Mouse (Mus musculus) liver, embryonic 13.5 days (tissue): ENCODE results near the gene Olfr1427. TPM values are rescaled to one million over a fixed set of nuclear protein-coding genes. Genes with fewer than 3 reads are reported as not detected.
"Not testable (repeated sequence)": the region's sequence is repeated elsewhere in the genome, so short reads cannot be mapped to it uniquely, and the experiment has no call there.

ENCODE experiments used
- ATAC-seq: fragments of 200-750 bp; cut with Nextera tagmentation; 2 replicates; pipeline ENCODE4 v1.8.0; 2017; ENCODE audit warnings: low read depth, mild to moderate bottlenecking, moderate number of reproducible peaks, moderate library complexity
- DNase-seq: peaks from one replicate; pipeline ENCODE4 v3.0.0; 2022
- H3K27ac ChIP-seq: fragments of 300-500 bp; sonication (generic); 2 replicates; pipeline ENCODE4 v1.5.1; 2015; ENCODE audit warnings: moderate library complexity, mild to moderate bottlenecking, inconsistent platforms
- H3K27me3 ChIP-seq: fragments of 300-500 bp; sonication (generic); 2 replicates; pipeline ENCODE4 v1.6.1; 2015; ENCODE audit warnings: mild to moderate bottlenecking, inconsistent platforms
- H3K36me3 ChIP-seq: fragments of 300-500 bp; sonication (generic); 2 replicates; pipeline ENCODE4 v1.6.1; 2015; ENCODE audit warnings: mild to moderate bottlenecking, inconsistent platforms
- H3K4me1 ChIP-seq: fragments of 300-500 bp; sonication (generic); replicated peaks from 2 replicates; pipeline ENCODE4 v1.6.1; 2015; ENCODE audit warnings: inconsistent platforms
- H3K4me2 ChIP-seq: fragments of 300-500 bp; sonication (generic); 2 replicates; pipeline ENCODE4 v1.6.1; 2015; ENCODE audit warnings: inconsistent platforms, mild to moderate bottlenecking, moderate library complexity
- H3K4me3 ChIP-seq: fragments of 300-500 bp; sonication (generic); replicated peaks from 2 replicates; pipeline ENCODE4 v1.5.1; 2015; ENCODE audit warnings: mild to moderate bottlenecking, inconsistent platforms
- H3K9ac ChIP-seq: fragments of 300-500 bp; sonication (generic); 2 replicates; pipeline ENCODE4 v1.6.1; 2015; ENCODE audit warnings: mild to moderate bottlenecking, inconsistent platforms
- H3K9me3 ChIP-seq: fragments of 300-500 bp; sonication (generic); replicated peaks from 2 replicates; pipeline ENCODE4 v1.6.1; 2016; ENCODE audit warnings: inconsistent platforms
- WGBS: fragments of 180-500 bp; shearing (Covaris S2); methylation state at CpG from one replicate; pipeline ENCODE4 v1.1.7; 2015; ENCODE audit not compliant: insufficient replicate concordance; 5-methylcytosine and 5-hydroxymethylcytosine counted together
- polyA plus RNA-seq: library from polyadenylated mRNA; unstranded; fragments of >200 nt; fragmentation: Nextera tagmentation; extraction: Ambion mirVana; gene quantifications from 2 replicates; pipeline ENCODE4 v1.2.1, GENCODE M21; 2015

Gene Olfr1427
- not detected in 2 replicates for polyA plus RNA-seq

- DNase-seq (no peak), ATAC-seq (no peak)
- Histone ChIP-seq H3K27ac (no peak within 1 kb of the TSS), H3K27me3 (no peaks in the 10 kb centered on the region), H3K36me3 (no peaks in the 10 kb centered on the region), H3K9ac (no peak within 1 kb of the TSS), H3K9me3 (no peaks in the 10 kb centered on the region), H3K4me2 (no peak within 1 kb of the TSS), H3K4me1 (no peaks in the 10 kb centered on the region), H3K4me3 (no peak within 1 kb of the TSS)
- WGBS = 78% methylated on average over 2 of the region's 2 CpGs
These were observed at the start of gene Olfr1427 for GRCm38 (mm10) chr19:12103234-12103633. TSS of gene Olfr1427 (minus strand) at chr19:12103334.

DNA sequence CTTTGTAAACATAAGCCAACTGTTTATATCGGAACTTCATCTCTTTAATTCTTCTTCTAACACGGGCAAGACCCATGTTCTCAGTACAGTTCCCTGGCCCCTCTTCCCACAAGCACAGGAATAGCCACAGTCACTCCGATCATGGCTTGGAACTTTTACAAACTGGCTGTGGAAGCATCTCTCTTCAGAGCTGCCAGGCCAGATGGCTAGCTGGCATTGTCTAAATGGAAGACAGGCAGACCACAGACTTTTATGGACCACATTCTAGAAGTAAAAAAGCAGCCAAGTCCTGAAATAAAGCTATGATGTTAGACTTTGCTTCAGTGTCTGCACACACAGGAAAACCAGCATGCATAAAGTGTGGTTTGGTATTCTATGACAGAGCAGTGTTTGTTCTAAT lies 42.3 kb upstream of the Olfr1427 start:
- 66% methylated on average over 3 of the region's 3 CpGs for WGBS
- DNase-seq (no peak), ATAC-seq (no peak)
- H3K9me3 ChIP-seq = no peaks in the 10 kb centered on the region
- no peaks in the 10 kb centered on the region for H3K4me1 ChIP-seq
- H3K9ac ChIP-seq = no peak overlapping the region
- H3K27me3 ChIP-seq = no peaks in the 10 kb centered on the region
- no peak overlapping the region for H3K27ac ChIP-seq
- no peak overlapping the region for H3K4me3 ChIP-seq
- no peak overlapping the region for H3K4me2 ChIP-seq
- no peaks in the 10 kb centered on the region for H3K36me3 ChIP-seq

DNA sequence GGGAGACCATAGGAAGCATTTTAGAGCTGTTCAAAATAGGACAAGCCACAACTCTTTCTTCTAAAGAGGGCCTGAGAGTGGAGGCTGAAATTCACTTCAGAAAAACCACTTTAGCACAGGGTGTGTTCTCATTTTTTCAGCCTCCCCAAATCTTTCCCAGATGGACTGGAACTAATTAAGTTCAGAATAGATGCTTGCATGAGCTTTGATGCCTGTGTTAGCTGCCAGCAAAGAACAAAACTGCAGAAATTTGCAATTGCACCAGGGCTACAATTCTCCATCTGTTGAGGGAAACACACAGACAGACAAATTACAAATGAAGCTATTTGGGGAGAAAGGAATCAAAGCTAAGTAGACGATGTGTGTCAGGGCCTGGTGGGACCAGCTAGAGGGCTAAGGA lies 40.2 kb upstream of the Olfr1427 start:
- ATAC-seq (no peak), DNase-seq (no peak)
- no peak overlapping the region for H3K9ac ChIP-seq
- H3K9me3 ChIP-seq = no peaks in the 10 kb centered on the region
- H3K4me1 ChIP-seq = no peaks in the 10 kb centered on the region
- H3K27ac ChIP-seq = no peak overlapping the region
- H3K4me3 ChIP-seq = no peak overlapping the region
- H3K27me3 ChIP-seq = no peaks in the 10 kb centered on the region
- WGBS = 84% methylated on average over 1 of the region's 1 CpGs
- H3K4me2 ChIP-seq = no peak overlapping the region
- no peaks in the 10 kb centered on the region for H3K36me3 ChIP-seq

GRCm38 (mm10) chr19:12134289-12134688 lies 31.2 kb upstream of the Olfr1427 start:
- Histone ChIP-seq H3K9me3 (no peaks in the 10 kb centered on the region), H3K27me3 (no peaks in the 10 kb centered on the region), H3K36me3 (no peaks in the 10 kb centered on the region), H3K4me1 (no peaks in the 10 kb centered on the region), H3K27ac (no peak overlapping the region), H3K9ac (no peak overlapping the region), H3K4me2 (no peak overlapping the region), H3K4me3 (no peak overlapping the region)
- no peak for ATAC-seq
- 26% methylated on average over 2 of the region's 2 CpGs for WGBS
- no peak for DNase-seq

DNA sequence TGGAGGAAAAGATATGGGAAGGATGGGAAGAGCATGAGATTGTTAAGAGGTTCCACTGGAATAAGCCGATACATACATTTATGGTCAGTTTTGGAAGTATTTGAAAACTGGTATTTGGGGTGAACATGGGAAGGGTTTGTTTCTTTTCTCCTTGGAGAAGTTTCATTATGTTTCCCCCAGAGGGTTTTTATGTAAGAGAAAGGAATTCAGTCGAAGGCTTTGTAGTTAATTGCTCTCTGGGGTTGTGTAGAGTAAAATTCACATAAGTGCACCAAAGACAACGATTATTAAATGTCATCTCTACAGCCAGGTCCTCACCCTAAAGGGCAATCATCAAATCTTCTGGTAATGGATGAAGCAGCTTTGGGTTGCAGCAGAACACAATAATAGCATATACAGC lies 20.0 kb upstream of the Olfr1427 start, which contains the start of gene Olfr76:
Gene Olfr76, minus strand, starts transcription at position 101 of the 400 bp plus-strand sequence.
- Histone ChIP-seq H3K4me1 (no peaks in the 10 kb centered on the region), H3K9me3 (no peaks in the 10 kb centered on the region), H3K27ac (no peak within 1 kb of the TSS), H3K9ac (no peak within 1 kb of the TSS), H3K4me2 (no peak within 1 kb of the TSS), H3K27me3 (no peaks in the 10 kb centered on the region), H3K36me3 (no peaks in the 10 kb centered on the region), H3K4me3 (no peak within 1 kb of the TSS)
- 55% methylated on average over 3 of the region's 3 CpGs for WGBS
- no peak for ATAC-seq
- no peak for DNase-seq

- WGBS = 75% methylated on average over 3 of the region's 3 CpGs
- no peak overlapping the region for H3K4me2 ChIP-seq
These were observed 13.3 kb upstream of the Olfr1427 start for GRCm38 (mm10) chr19:12116464-12116863.

GRCm38 (mm10) chr19:12115797-12116196 lies 12.7 kb upstream of the Olfr1427 start, which contains the start of gene Olfr1428:
TSS of gene Olfr1428 (minus strand) at chr19:12115897.
- H3K36me3 ChIP-seq = no peaks in the 10 kb centered on the region
- ATAC-seq (no peak), DNase-seq (no peak)
- no peak within 1 kb of the TSS for H3K4me2 ChIP-seq
- H3K9ac ChIP-seq = no peak within 1 kb of the TSS
- no peak within 1 kb of the TSS for H3K27ac ChIP-seq
- 45% methylated on average over 1 of the region's 1 CpGs for WGBS
- no peaks in the 10 kb centered on the region for H3K4me1 ChIP-seq
- H3K4me3 ChIP-seq = no peak within 1 kb of the TSS
- H3K27me3 ChIP-seq = no peaks in the 10 kb centered on the region
- no peaks in the 10 kb centered on the region for H3K9me3 ChIP-seq

More at GRCm38 (mm10) chr19:12116464-12116863, 13.3 kb upstream of the Olfr1427 start:
- no peaks in the 10 kb centered on the region for H3K4me1 ChIP-seq
- DNase-seq (no peak), ATAC-seq (no peak)
- H3K4me3 ChIP-seq = no peak overlapping the region
- H3K36me3 ChIP-seq = no peaks in the 10 kb centered on the region
- H3K27me3 ChIP-seq = no peaks in the 10 kb centered on the region
- no peak overlapping the region for H3K27ac ChIP-seq
- H3K9ac ChIP-seq = no peak overlapping the region
- no peaks in the 10 kb centered on the region for H3K9me3 ChIP-seq

DNA sequence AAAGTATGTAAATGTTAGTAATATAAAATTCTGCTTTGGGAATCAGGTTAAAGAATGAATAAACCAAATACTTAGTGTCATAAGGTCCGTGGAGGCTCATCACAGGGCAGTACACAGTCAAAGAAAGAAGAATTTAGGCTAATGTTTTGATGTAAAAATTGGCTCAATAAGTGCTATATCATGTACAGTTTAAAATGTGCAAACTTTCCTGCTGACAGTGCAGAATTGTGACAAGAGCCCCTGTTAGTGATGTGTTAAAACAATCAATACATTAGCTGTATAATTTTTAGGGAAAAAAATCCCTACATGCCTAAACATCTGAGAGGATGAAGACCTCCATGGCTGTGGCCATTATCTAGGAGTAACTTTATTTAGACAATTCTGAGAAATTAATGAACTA lies 10.7 kb upstream of the Olfr1427 start:
- WGBS = 37% methylated on average over 1 of the region's 1 CpGs
- Histone ChIP-seq H3K9me3 (no peaks in the 10 kb centered on the region), H3K4me3 (no peak overlapping the region), H3K4me2 (no peak overlapping the region), H3K9ac (no peak overlapping the region), H3K36me3 (no peaks in the 10 kb centered on the region), H3K4me1 (no peaks in the 10 kb centered on the region), H3K27me3 (no peaks in the 10 kb centered on the region), H3K27ac (no peak overlapping the region)
- ATAC-seq (no peak), DNase-seq (no peak)

GRCm38 (mm10) chr19:12104541-12104940 lies 1.4 kb upstream of the Olfr1427 start:
- no peak for ATAC-seq

GRCm38 (mm10) chr19:12091913-12092312 lies 11.2 kb downstream of the Olfr1427 start, which contains the start of gene Olfr1426:
TSS of gene Olfr1426 (minus strand) at chr19:12092013.
- ATAC-seq (no peak), DNase-seq (no peak)
- H3K9ac ChIP-seq = no peak within 1 kb of the TSS
- H3K9me3 ChIP-seq = no peaks in the 10 kb centered on the region
- H3K4me2 ChIP-seq = no peak within 1 kb of the TSS
- H3K4me1 ChIP-seq = no peaks in the 10 kb centered on the region
- no peaks in the 10 kb centered on the region for H3K27me3 ChIP-seq
- no peak within 1 kb of the TSS for H3K27ac ChIP-seq
- WGBS = 52% methylated on average over 1 of the region's 1 CpGs
- H3K4me3 ChIP-seq = no peak within 1 kb of the TSS
- no peaks in the 10 kb centered on the region for H3K36me3 ChIP-seq

More at GRCm38 (mm10) chr19:12104541-12104940, 1.4 kb upstream of the Olfr1427 start:
- H3K27ac ChIP-seq = no peak overlapping the region
- H3K4me2 ChIP-seq = no peak overlapping the region
- H3K27me3 ChIP-seq = no peaks in the 10 kb centered on the region
- no peaks in the 10 kb centered on the region for H3K4me1 ChIP-seq
- H3K36me3 ChIP-seq = no peaks in the 10 kb centered on the region
- no peak overlapping the region for H3K9ac ChIP-seq
- H3K9me3 ChIP-seq = no peaks in the 10 kb centered on the region
- DNase-seq = no peak
- no peak overlapping the region for H3K4me3 ChIP-seq
- WGBS = 39% methylated on average over 1 of the region's 1 CpGs

DNA sequence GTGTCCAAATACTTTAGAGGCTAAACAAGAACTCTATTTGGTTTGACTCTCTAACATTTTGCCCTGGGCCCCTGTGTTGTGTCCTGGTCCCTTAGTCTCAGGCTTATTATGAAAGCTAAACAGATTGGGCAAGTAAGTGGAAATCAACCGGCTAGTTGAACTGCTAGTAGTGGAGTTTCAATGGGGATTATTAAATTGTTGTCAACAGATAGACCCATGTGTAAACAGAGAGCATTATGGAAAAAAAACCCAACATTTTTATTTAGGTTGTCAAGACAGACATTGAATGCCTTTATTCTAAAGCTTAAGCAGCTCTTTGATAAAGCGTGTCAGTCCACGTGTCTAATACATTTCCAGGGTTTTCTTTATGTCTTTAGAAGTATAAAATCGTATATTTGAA lies 25.5 kb downstream of the Olfr1427 start, which contains the start of gene Olfr1425:
Gene Olfr1425, minus strand, starts transcription at position 101 of the 400 bp plus-strand sequence.
- not testable (repeated sequence) for H3K4me2 ChIP-seq, H3K9me3 ChIP-seq, H3K9ac ChIP-seq, H3K27me3 ChIP-seq, DNase-seq, H3K4me1 ChIP-seq, H3K27ac ChIP-seq, H3K4me3 ChIP-seq, ATAC-seq, H3K36me3 ChIP-seq
- 66% methylated on average over 4 of the region's 4 CpGs for WGBS

DNA sequence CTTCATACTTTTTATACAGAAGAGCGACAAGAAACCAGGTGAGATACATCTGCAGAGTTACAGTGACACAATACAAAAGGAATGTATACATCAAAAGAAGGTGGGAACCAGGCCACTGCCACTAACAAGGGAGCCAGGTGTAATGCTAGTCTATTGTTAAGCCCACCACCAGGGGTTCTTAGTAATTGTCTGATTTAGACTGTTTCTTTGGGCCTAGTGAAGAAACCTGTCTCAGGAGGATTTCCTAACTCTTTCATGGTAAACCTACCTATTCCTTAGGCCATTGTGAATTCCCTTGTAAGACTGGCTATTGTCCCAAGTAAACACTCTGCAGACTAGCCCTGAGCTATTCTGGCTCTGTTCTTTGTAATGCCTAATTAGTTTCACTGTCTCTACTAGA lies 33.6 kb downstream of the Olfr1427 start:
- H3K36me3 ChIP-seq, H3K4me2 ChIP-seq, H3K9me3 ChIP-seq, H3K4me3 ChIP-seq, H3K9ac ChIP-seq, H3K27ac ChIP-seq, H3K4me1 ChIP-seq, DNase-seq, H3K27me3 ChIP-seq, ATAC-seq: not testable (repeated sequence)
- 65% methylated on average over 1 of the region's 1 CpGs for WGBS
